Mouse (Mus musculus) liver, embryonic 14.5 days (tissue): ENCODE results near the gene Edem3. TPM values are rescaled to one million over a fixed set of nuclear protein-coding genes. Genes with fewer than 3 reads are reported as not detected.

Source experiments
- ATAC-seq: fragments of 200-750 bp; cut with Nextera tagmentation; 2 replicates; pipeline ENCODE4 v1.8.0; 2017; ENCODE audit warnings: moderate number of reproducible peaks, mild to moderate bottlenecking, moderate library complexity; ENCODE audit not compliant: insufficient read depth
- DNase-seq, 3 experiments: peaks; one replicate each; pipeline ENCODE4 v3.0.0-alpha.2; 2012 to 2013; ENCODE audit warnings: low read depth in 3 of 3, low spot score in 3 of 3
- H3K27ac ChIP-seq: fragments of 300-500 bp; sonication (generic); 2 replicates; pipeline ENCODE4 v1.5.1; 2014; ENCODE audit warnings: moderate library complexity, mild to moderate bottlenecking, control low read depth, inconsistent platforms
- H3K27me3 ChIP-seq: fragments of 300-500 bp; sonication (generic); 2 replicates; pipeline ENCODE4 v1.6.1; 2014; ENCODE audit warnings: mild to moderate bottlenecking, low read length, moderate library complexity; ENCODE audit not compliant: control insufficient read depth, insufficient read depth
- H3K36me3 ChIP-seq: fragments of 300-500 bp; sonication (generic); replicated peaks from 2 replicates; pipeline ENCODE4 v1.6.1; 2014; ENCODE audit warnings: low read depth; ENCODE audit not compliant: control insufficient read depth, insufficient read depth
- H3K4me1 ChIP-seq, 2 experiments: fragments of 200-500 bp in 1 of 2; fragments of 300-500 bp in 1 of 2; sonication (generic) in 1 of 2; replicated peaks; 2 replicates each; pipeline ENCODE4 v1.6.1; 2012 to 2014; ENCODE audit warnings: antibody characterized with exemption in 1 of 2, inconsistent platforms in 1 of 2, low read length in 1 of 2; ENCODE audit not compliant: control insufficient read depth in 2 of 2, insufficient read depth in 2 of 2
- H3K4me2 ChIP-seq: fragments of 300-500 bp; sonication (generic); 2 replicates; pipeline ENCODE4 v1.6.1; 2014; ENCODE audit warnings: low read depth, mild to moderate bottlenecking, control low read depth, moderate library complexity
- H3K4me3 ChIP-seq, 2 experiments: fragments of 200-500 bp in 1 of 2; fragments of 300-500 bp in 1 of 2; sonication (generic) in 1 of 2; 2 replicates each; pipeline ENCODE4 v1.5.1; 2012 to 2014; ENCODE audit warnings: low read depth in 2 of 2, low read length in 2 of 2, mild to moderate bottlenecking in 2 of 2, control low read depth in 1 of 2, inconsistent platforms in 1 of 2, moderate library complexity in 1 of 2; ENCODE audit not compliant: insufficient read depth in 1 of 2
- H3K9ac ChIP-seq: fragments of 300-500 bp; sonication (generic); replicated peaks from 2 replicates; pipeline ENCODE4 v1.6.1; 2014; ENCODE audit warnings: mild to moderate bottlenecking, control low read depth, moderate library complexity
- H3K9me3 ChIP-seq: fragments of 300-500 bp; sonication (generic); 2 replicates; pipeline ENCODE4 v1.6.1; 2016; ENCODE audit warnings: low read length, mixed read lengths; ENCODE audit not compliant: control insufficient read depth
- CTCF ChIP-seq: IDR thresholded peaks from 2 replicates; pipeline ENCODE4 v1.5.1; 2016; ENCODE audit warnings: antibody characterized with exemption, low read depth, control low read depth
- EP300 ChIP-seq: IDR thresholded peaks from 2 replicates; pipeline ENCODE4 v1.6.1; 2016; ENCODE audit warnings: antibody characterized with exemption, low read depth
- WGBS: fragments of 180-500 bp; shearing (Covaris S2); extraction: QIAGEN DNeasy Blood & Tissue Kit; methylation state at CpG from one replicate; pipeline ENCODE4 v1.1.7; 2014; ENCODE audit not compliant: insufficient replicate concordance; 5-methylcytosine and 5-hydroxymethylcytosine counted together
- polyA plus RNA-seq, 2 experiments: library from polyadenylated mRNA; depleted of rRNA in 1 of 2; stranded (reverse) in 1 of 2; unstranded in 1 of 2; fragments of >200 nt; fragmentation: Nextera tagmentation in 1 of 2; extraction: Ambion mirVana in 1 of 2; gene quantifications; 2 replicates each; pipeline versions ENCODE4 v1.2.1 to v1.2.3; 2012 to 2014

Edem3 gene
- polyA plus RNA-seq, 2 experiments: 4.3 to 6.1 TPM

DNA sequence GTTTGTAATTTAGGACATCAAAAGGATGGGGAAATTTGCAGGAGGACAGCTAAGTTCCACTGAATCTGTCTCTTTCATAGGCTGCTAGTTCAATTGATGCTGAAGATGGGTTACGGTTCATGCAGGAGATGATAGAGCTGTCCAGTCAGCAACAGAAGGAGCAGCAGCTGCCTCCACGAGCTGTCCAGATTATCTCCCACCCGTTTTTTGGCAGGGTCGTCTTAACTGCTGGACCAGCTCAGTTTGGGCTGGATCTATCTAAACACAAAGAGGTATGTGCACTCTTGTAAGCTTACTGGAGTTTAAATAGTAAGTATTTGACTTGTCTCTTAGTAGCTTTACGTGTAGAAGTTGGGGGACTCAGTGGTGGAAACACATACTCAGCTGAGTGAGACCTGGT is 52.1 kb downstream of the Edem3 start:
- no peak overlapping the region for H3K4me2 ChIP-seq
- H3K4me1 ChIP-seq: no peaks in the 10 kb centered on the region
- no peaks in the 10 kb centered on the region for H3K27me3 ChIP-seq
- no peak overlapping the region for H3K27ac ChIP-seq
- no peak for TF ChIP-seq EP300
- TF ChIP-seq CTCF: no peak
- H3K9ac ChIP-seq: no peak overlapping the region
- DNase-seq: no peak
- H3K4me3 ChIP-seq: no peak overlapping the region
- no peak for ATAC-seq
- H3K9me3 ChIP-seq: no peaks in the 10 kb centered on the region
- 74% methylated on average over 5 of the region's 5 CpGs for WGBS
- peaks cover 15% of the 10 kb centered on the region for H3K36me3 ChIP-seq

DNA sequence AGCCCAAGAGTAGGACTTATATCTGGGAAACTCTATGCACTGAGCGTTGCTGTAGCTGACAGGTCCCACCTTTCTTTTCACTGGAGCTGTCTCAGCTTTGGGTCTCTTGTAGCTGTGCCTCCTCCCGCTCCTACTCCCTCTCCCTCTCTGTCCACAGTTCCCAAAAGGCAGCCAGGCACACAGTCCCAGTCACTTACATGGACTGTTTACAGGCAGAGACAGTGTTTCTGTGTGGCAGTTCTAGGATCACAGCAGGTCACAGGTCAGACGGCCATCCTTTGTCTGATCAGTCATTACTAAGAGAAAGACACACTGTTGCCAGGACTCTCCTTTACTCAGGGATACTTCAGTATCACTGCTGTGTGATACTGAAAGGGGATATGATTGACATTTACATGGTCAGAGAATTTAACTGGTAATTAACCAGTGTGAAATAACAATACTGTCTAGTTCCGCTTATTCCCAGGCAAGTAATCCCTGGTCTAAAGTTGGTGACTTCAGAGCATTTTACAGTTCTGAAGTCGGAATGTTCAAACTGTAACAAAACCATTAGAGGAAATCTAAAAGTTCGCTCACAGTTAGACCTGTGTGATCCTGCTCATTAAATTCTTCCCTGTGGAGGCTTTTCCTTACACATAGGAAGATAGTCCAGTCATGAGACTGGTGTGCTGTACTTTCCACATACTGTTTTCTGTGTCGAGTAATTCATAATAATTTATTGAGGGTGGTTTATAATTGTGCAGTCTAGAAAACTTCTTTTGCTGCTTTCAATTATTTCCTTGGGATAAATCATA is 55.7 kb downstream of the Edem3 start:
- ATAC-seq: no peak
- Histone ChIP-seq H3K27me3 (no peaks in the 10 kb centered on the region), H3K36me3 (peaks cover 11% of the 10 kb centered on the region), H3K27ac (no peak overlapping the region), H3K9ac (no peak overlapping the region), H3K4me2 (no peak overlapping the region), H3K4me3 (no peak overlapping the region), H3K9me3 (no peaks in the 10 kb centered on the region), H3K4me1 (no peaks in the 10 kb centered on the region)
- WGBS: 81% methylated on average over 7 of the region's 7 CpGs
- DNase-seq: no peak
- TF ChIP-seq EP300: no peak
- no peak for TF ChIP-seq CTCF

DNA sequence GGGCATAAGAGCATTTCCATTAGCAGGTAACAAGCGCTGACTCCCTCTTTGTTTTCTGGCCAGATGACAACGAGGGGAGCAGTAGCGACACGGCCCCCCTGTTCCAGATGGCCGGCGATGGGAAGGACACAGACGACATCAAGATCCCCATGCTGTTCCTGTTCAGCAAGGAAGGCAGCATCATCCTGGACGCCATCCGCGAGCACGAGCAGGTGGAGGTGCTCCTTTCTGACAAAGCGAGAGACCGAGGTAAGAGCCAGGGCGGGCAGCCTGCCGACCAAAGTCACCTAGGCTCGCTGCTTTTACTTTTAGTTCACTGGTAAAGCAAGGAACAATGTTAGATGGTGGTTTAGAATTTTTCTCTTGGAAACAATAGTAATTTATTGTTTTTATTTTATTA is 56.3 kb downstream of the Edem3 start:
- Histone ChIP-seq H3K9me3 (no peaks in the 10 kb centered on the region), H3K4me2 (no peak overlapping the region), H3K27me3 (no peaks in the 10 kb centered on the region), H3K27ac (no peak overlapping the region), H3K4me3 (no peak overlapping the region), H3K9ac (no peak overlapping the region), H3K36me3 (peaks cover 11% of the 10 kb centered on the region), H3K4me1 (no peaks in the 10 kb centered on the region)
- DNase-seq (no peak), ATAC-seq (no peak)
- TF ChIP-seq CTCF (no peak), EP300 (no peak)
- WGBS: 89% methylated on average over 16 of the region's 16 CpGs

DNA sequence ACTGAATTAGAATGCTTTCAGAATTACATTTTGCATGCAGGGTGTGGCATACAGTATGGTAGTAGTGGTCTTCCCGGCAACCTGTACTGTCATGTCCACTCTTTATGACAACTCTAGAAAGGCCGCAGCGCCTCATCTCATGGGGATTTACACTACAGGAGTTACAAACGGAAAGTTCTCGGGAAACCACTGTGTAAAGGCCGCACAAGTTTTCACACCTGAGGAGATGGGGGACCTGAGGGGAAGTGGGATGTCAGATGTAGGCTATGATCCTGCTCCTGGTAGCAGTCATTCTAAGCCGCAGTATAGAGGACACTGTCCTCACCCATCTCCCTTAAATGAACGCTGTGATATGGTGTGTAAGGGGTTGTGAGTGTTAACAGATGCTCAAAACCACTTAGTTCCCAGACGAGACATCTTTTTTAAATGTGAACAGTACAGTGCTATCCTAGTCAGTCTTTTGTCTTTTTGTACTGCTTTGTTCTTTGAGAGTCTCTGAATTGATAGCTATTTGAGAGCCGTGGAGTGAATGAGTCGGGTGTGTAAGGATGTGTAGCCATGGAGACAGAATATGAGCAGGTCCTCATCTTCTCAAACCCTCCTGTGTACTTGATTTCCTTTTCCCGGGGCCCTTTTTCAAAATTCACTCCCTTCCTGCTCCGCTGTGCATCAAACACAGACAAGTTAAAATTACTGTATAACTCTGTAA is 57.0 kb downstream of the Edem3 start:
- TF ChIP-seq CTCF (no peak), EP300 (no peak)
- peaks cover 9% of the 10 kb centered on the region for H3K36me3 ChIP-seq
- DNase-seq (no peak), ATAC-seq (no peak)
- no peaks in the 10 kb centered on the region for H3K27me3 ChIP-seq
- no peaks in the 10 kb centered on the region for H3K9me3 ChIP-seq
- 86% methylated on average over 13 of the region's 13 CpGs for WGBS
- no peak overlapping the region for H3K4me3 ChIP-seq
- H3K4me1 ChIP-seq: no peaks in the 10 kb centered on the region
- no peak overlapping the region for H3K27ac ChIP-seq
- H3K9ac ChIP-seq: no peak overlapping the region
- H3K4me2 ChIP-seq: no peak overlapping the region

DNA sequence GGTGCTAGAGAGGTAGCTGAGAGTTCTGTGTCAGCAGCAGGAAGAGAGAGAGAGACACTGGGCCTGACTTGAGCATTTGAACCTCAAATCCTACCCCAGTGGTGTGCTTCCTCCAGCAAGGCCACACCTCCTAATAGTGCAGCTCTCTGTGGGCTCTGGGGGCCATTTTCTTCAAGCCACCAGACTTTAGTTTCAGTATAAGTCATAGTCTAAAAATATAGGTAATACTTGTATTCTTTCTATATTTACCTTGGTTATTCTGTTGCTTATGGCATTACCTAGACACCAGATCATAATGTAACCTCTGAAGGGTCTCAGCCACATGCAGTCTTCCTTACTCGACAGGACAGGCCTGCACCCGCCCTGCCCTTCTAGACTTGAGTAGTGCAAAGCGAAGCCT is 60.9 kb downstream of the Edem3 start:
- no peaks in the 10 kb centered on the region for H3K9me3 ChIP-seq
- no peaks in the 10 kb centered on the region for H3K27me3 ChIP-seq
- no peak overlapping the region for H3K9ac ChIP-seq
- H3K4me1 ChIP-seq: no peaks in the 10 kb centered on the region
- peaks cover 14% of the 10 kb centered on the region for H3K36me3 ChIP-seq
- ATAC-seq: no peak
- H3K4me2 ChIP-seq: no peak overlapping the region
- H3K27ac ChIP-seq: no peak overlapping the region
- TF ChIP-seq CTCF: no peak
- no peak for TF ChIP-seq EP300
- DNase-seq: no peak
- WGBS: 84% methylated on average over 3 of the region's 3 CpGs
- no peak overlapping the region for H3K4me3 ChIP-seq
